Mouse (Mus musculus) myocyte (in vitro differentiated cells): ENCODE measurements around the gene Aco2. TPM values are rescaled to one million over a fixed set of nuclear protein-coding genes. Genes with fewer than 3 reads are reported as not detected.

Source experiments
- H3K27me3 ChIP-seq: one replicate; pipeline ENCODE4 v1.6.1; 2011; ENCODE audit not compliant: control insufficient read depth, insufficient read depth, insufficient read length
- H3K36me3 ChIP-seq: one replicate; pipeline ENCODE4 v1.6.1; 2011; ENCODE audit not compliant: control insufficient read depth, insufficient read depth
- H3K4me2 ChIP-seq: one replicate; pipeline ENCODE4 v1.6.1; 2011; ENCODE audit warnings: low read depth, control low read depth
- H3K4me3 ChIP-seq: one replicate; pipeline ENCODE4 v1.5.1; 2011; ENCODE audit warnings: mild to moderate bottlenecking, control low read depth, moderate library complexity
- H3K79me2 ChIP-seq: one replicate; pipeline ENCODE4 v1.6.1; 2011; ENCODE audit not compliant: control insufficient read depth, insufficient read depth
- H3ac ChIP-seq: one replicate; pipeline ENCODE4 v1.6.1; 2011; ENCODE audit not compliant: control insufficient read depth, insufficient read length
- CEBPB ChIP-seq: IDR thresholded peaks from 2 replicates; pipeline ENCODE4 v1.6.1; 2011; ENCODE audit warnings: mild to moderate bottlenecking, moderate library complexity; ENCODE audit not compliant: poor library complexity, insufficient read depth, severe bottlenecking
- E2F4 ChIP-seq: IDR thresholded peaks from one replicate; pipeline ENCODE4 v1.6.1; 2011; ENCODE audit warnings: mild to moderate bottlenecking, control low read depth, moderate library complexity; ENCODE audit not compliant: insufficient read depth
- MAX ChIP-seq: IDR thresholded peaks from one replicate; pipeline ENCODE4 v1.6.1; 2011; ENCODE audit warnings: low read depth, mild to moderate bottlenecking, control low read depth
- MYOD1 ChIP-seq, 3 experiments: IDR thresholded peaks; one replicate each; pipeline ENCODE4 v1.6.1; 2011; ENCODE audit warnings: control low read depth in 2 of 3, low read depth in 2 of 3, mild to moderate bottlenecking in 2 of 3, moderate library complexity in 1 of 3; ENCODE audit not compliant: insufficient read length in 2 of 3, control insufficient read depth in 1 of 3
- MYOG ChIP-seq, 3 experiments: IDR thresholded peaks; one replicate each; pipeline ENCODE4 v1.6.1; 2011; ENCODE audit warnings: control low read depth in 2 of 3, low read depth in 2 of 3, mild to moderate bottlenecking in 2 of 3; ENCODE audit not compliant: insufficient read length in 2 of 3, control insufficient read depth in 1 of 3, insufficient read depth in 1 of 3
- POLR2A ChIP-seq: IDR thresholded peaks from one replicate; pipeline ENCODE4 v1.6.1; 2011; ENCODE audit warnings: low read depth, mild to moderate bottlenecking, control low read depth, moderate library complexity; ENCODE audit not compliant: insufficient read length
- POLR2AphosphoS2 ChIP-seq: IDR thresholded peaks from one replicate; pipeline ENCODE4 v1.6.1; 2011; ENCODE audit warnings: low read depth, control low read depth; ENCODE audit not compliant: insufficient read length
- REST ChIP-seq: IDR thresholded peaks from one replicate; pipeline ENCODE4 v1.6.1; 2011; ENCODE audit warnings: mild to moderate bottlenecking, control low read depth, moderate library complexity; ENCODE audit not compliant: insufficient read depth, insufficient read length
- SRF ChIP-seq: IDR thresholded peaks from one replicate; pipeline ENCODE4 v1.6.1; 2011; ENCODE audit warnings: low read depth; ENCODE audit not compliant: control insufficient read depth, insufficient read length
- TCF12 ChIP-seq: IDR thresholded peaks from one replicate; pipeline ENCODE4 v1.6.1; 2011; ENCODE audit warnings: mild to moderate bottlenecking, control low read depth; ENCODE audit not compliant: poor library complexity, insufficient read depth, severe bottlenecking
- TCF3 ChIP-seq: IDR thresholded peaks from one replicate; pipeline ENCODE4 v1.6.1; 2011; ENCODE audit warnings: low read depth, control low read depth; ENCODE audit not compliant: insufficient read length
- USF1 ChIP-seq: IDR thresholded peaks from one replicate; pipeline ENCODE4 v1.6.1; 2011; ENCODE audit warnings: low read depth, mild to moderate bottlenecking, control low read depth, moderate library complexity
- polyA plus RNA-seq: library from polyadenylated mRNA; unstranded; fragments of >200 nt; fragmentation: generic; extraction: Trizol; gene quantifications from one replicate; pipeline ENCODE4 v1.2.1, GENCODE M21; 2012; ENCODE audit warnings: missing spikeins

Gene Aco2
- polyA plus RNA-seq, 1 experiment: 666 TPM

- TF ChIP-seq REST (no peak), POLR2AphosphoS2 (peak; percentile 93), MAX (peak; percentile 95), POLR2A (peak; percentile 96), MYOG (IDR thresholded peaks at IDR 0.05; ENCODE audit: control insufficient read depth in 1 of 3, insufficient read depth in 1 of 3, insufficient read length in 2 of 3, low read depth in 2 of 3) (peak in 2 of 3 experiments; percentile 5 to 7), USF1 (no peak), E2F4 (peak; percentile 30), CEBPB (no peak), TCF12 (no peak), MYOD1 (IDR thresholded peaks at IDR 0.05; ENCODE audit: control insufficient read depth in 1 of 3, insufficient read length in 2 of 3, low read depth in 2 of 3) (peak in 1 of 3 experiments; percentile 20), TCF3 (no peak), SRF (peak; percentile 81)
- H3K4me2 ChIP-seq: peak within 1 kb of the TSS; percentile 98
- no peaks in the 10 kb centered on the region for H3K36me3 ChIP-seq
- no peaks in the 10 kb centered on the region for H3K27me3 ChIP-seq
- peaks cover 27% of the 10 kb centered on the region for H3K79me2 ChIP-seq
- peak within 1 kb of the TSS; percentile 52 for H3K4me3 ChIP-seq
- H3ac ChIP-seq: peak within 1 kb of the TSS; percentile 2
These were observed 53.8 kb downstream of the Aco2 start, which contains the start of gene Polr3h for GRCm38 (mm10) chr15:81925760-81926445. Polr3h (minus strand) TSS chr15:81926240.

- peak overlapping the region; percentile 52 for H3K4me3 ChIP-seq
- no peak for TF ChIP-seq MAX
- TF ChIP-seq TCF3: no peak
- no peak for TF ChIP-seq MYOD1 (IDR thresholded peaks at IDR 0.05; ENCODE audit: control insufficient read depth in 1 of 3, insufficient read length in 2 of 3, low read depth in 2 of 3)
- TF ChIP-seq TCF12: no peak
- no peak for TF ChIP-seq REST
- TF ChIP-seq POLR2AphosphoS2: no peak
- no peak for TF ChIP-seq SRF
- TF ChIP-seq USF1: no peak
- no peak for TF ChIP-seq POLR2A
- TF ChIP-seq CEBPB: no peak
- TF ChIP-seq E2F4: no peak
- no peak for TF ChIP-seq MYOG (IDR thresholded peaks at IDR 0.05; ENCODE audit: control insufficient read depth in 1 of 3, insufficient read depth in 1 of 3, insufficient read length in 2 of 3, low read depth in 2 of 3)
- H3K79me2 ChIP-seq: peaks cover 27% of the 10 kb centered on the region
- peak overlapping the region; percentile 59 for H3K4me2 ChIP-seq
- H3K27me3 ChIP-seq: no peaks in the 10 kb centered on the region
- peak overlapping the region; percentile 2 for H3ac ChIP-seq
- no peaks in the 10 kb centered on the region for H3K36me3 ChIP-seq
These were observed 54.3 kb downstream of the Aco2 start for GRCm38 (mm10) chr15:81926446-81926822.

- Histone ChIP-seq H3K4me3 (peak overlapping the region; percentile 2), H3K27me3 (no peaks in the 10 kb centered on the region), H3K79me2 (peaks cover 27% of the 10 kb centered on the region), H3ac (no peak overlapping the region), H3K4me2 (peak overlapping the region; percentile 84), H3K36me3 (no peaks in the 10 kb centered on the region)
- TF ChIP-seq E2F4 (no peak), POLR2A (peak; percentile 39)
These were observed 55.6 kb downstream of the Aco2 start for GRCm38 (mm10) chr15:81927741-81928140.

DNA sequence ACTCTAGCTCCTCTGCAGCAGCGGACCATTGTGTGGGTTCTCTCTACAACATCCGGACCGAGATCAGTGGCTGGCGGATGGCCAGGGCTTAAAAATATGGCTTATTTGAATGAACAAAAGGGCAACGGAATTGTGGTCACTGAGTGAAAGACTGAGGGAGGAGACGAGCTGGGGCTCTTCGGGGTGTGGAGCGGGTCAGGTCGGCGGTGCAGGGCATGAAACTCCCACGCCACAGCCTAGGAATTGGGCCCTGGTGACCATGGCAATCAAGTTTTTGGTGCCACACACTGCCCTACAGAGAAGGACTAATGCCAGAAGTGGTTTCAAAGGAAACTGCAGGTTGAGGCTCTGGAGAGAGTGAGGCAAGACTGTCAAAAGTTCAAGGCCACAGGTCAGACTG is 56.2 kb downstream of the Aco2 start:
- Histone ChIP-seq H3ac (no peak overlapping the region), H3K4me3 (peak overlapping the region; percentile 2), H3K27me3 (no peaks in the 10 kb centered on the region), H3K36me3 (no peaks in the 10 kb centered on the region), H3K4me2 (peak overlapping the region; percentile 84), H3K79me2 (peaks cover 23% of the 10 kb centered on the region)
- TF ChIP-seq MYOG (IDR thresholded peaks at IDR 0.05; ENCODE audit: control insufficient read depth in 1 of 3, insufficient read depth in 1 of 3, insufficient read length in 2 of 3, low read depth in 2 of 3) (no peak), USF1 (no peak), E2F4 (no peak), POLR2AphosphoS2 (no peak), MYOD1 (IDR thresholded peaks at IDR 0.05; ENCODE audit: control insufficient read depth in 1 of 3, insufficient read length in 2 of 3, low read depth in 2 of 3) (no peak), REST (no peak), MAX (no peak), SRF (no peak), CEBPB (no peak), POLR2A (no peak), TCF12 (no peak), TCF3 (no peak)

DNA sequence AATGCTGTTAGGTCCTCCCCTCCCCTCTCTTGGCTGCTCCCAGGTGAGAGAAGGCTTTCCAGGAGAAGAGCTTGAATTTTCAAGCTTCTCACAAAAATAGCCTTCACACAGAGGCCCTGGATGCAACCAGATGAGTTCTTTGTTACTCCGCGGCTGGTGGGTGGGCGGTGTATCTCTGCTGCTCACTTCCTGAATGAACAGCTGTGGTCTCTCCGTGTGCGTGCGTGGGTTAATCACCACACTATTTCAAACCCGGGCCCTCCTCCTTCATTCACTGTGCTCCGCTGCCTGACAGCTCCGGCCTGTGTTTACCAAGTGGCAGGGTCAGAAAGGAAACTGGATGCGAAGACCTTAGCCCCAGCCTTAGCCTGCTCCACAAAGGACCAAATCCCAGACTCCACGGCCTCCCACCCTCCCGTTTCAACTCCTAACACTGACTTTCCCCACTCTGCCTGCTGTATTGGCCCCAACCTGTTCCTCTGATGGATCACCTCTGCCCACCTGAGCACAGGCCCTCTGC is 60.9 kb downstream of the Aco2 start:
- H3K36me3 ChIP-seq: no peaks in the 10 kb centered on the region
- no peak overlapping the region for H3ac ChIP-seq
- TF ChIP-seq CEBPB (no peak), TCF12 (no peak), USF1 (no peak), TCF3 (peak; percentile 49), E2F4 (no peak), MYOD1 (IDR thresholded peaks at IDR 0.05; ENCODE audit: control insufficient read depth in 1 of 3, insufficient read length in 2 of 3, low read depth in 2 of 3) (peak; percentile 16 to 95 (median 77)), MAX (no peak), REST (no peak), SRF (no peak), POLR2AphosphoS2 (peak; percentile 30), POLR2A (peak; percentile 22), MYOG (IDR thresholded peaks at IDR 0.05; ENCODE audit: control insufficient read depth in 1 of 3, insufficient read depth in 1 of 3, insufficient read length in 2 of 3, low read depth in 2 of 3) (peak; percentile 44 to 88 (median 74))

More for the DNA sequence above, 60.9 kb downstream of the Aco2 start:
- Histone ChIP-seq H3K79me2 (no peaks in the 10 kb centered on the region), H3K27me3 (no peaks in the 10 kb centered on the region), H3K4me2 (peak overlapping the region; percentile 91), H3K4me3 (no peak overlapping the region)
